Comparison of ENCODE assay signal across 8 mouse cellular contexts in the genomic region with DNA sequence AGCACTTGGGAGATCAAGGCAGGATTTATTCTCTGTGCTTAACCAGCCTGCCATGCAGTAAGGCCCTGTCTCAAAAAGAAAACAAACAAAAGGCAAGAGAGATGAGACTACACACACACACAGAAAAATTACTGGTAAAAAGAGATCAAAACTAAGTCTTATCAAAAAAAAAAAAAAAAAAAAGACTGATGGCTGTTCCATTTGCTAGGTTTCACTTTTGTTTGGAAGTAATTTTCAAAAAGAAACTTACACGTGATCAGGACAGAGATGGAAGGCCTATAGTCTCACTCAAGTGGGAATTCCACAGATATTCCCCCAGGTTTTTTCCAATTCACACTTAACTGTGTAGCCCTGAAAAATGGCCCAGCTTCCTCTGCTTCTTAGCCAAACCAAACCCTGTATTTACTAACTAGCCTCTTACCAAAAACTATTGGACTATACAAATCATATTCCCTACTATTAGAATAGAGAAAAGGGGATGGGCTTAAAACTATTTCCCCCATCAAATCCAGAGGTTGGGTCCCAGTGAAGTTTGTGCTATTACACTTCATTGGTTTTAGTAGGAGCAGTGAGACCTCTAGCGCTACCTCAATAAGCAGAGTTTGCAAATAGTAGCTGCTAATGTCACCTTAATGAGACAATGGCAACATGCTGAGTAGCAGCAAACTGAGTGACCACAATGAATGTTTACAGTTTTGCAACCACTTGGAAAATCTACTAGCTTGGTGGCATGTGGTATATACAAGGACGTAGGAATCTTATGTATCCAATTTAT. TPM values are rescaled to one million over a fixed set of nuclear protein-coding genes. Genes with fewer than 3 reads are reported as not detected.
DNase-seq lines count a peak whose midpoint lies in the region; ATAC-seq and TF ChIP-seq lines count a peak whose summit lies in the region.

No protein-coding gene starts in this region.

- no peaks in the 10 kb centered on the region for H3K27me3 ChIP-seq in heart, adult 2 months (ENCODE audit: control insufficient read depth, insufficient read depth, low read length)
- H3K27me3 ChIP-seq in heart, postnatal 0 days (ENCODE audit: control insufficient read depth, insufficient read depth, low read length), result no peaks in the 10 kb centered on the region
- H3K27me3 ChIP-seq in lung, postnatal 0 days (replicated peaks; ENCODE audit: insufficient read depth, low read length), result no peaks in the 10 kb centered on the region

- TF ChIP-seq POLR2A in heart, adult 2 months (IDR thresholded peaks at IDR 0.05; ENCODE audit: insufficient read depth, low read depth, low read length), result no peak
- no peak for TF ChIP-seq POLR2A in bone marrow, adult 2 months (IDR thresholded peaks at IDR 0.05; ENCODE audit: borderline replicate concordance, control insufficient read depth, low read depth, low read length)

- no peak for TF ChIP-seq EP300 in heart, adult 2 months (IDR thresholded peaks at IDR 0.05; ENCODE audit: insufficient read depth, low read depth, low read length)
- no peak for TF ChIP-seq EP300 in heart, postnatal 0 days (IDR thresholded peaks at IDR 0.05; ENCODE audit: low read depth)
- TF ChIP-seq EP300 in lung, postnatal 0 days (IDR thresholded peaks at IDR 0.05), result no peak

- H3K4me2 ChIP-seq in heart, postnatal 0 days (ENCODE audit: low read depth, low read length), result peak overlapping the region; percentile 82
- peak overlapping the region; percentile 88 for H3K4me2 ChIP-seq in lung, postnatal 0 days (replicated peaks; ENCODE audit: low read depth, low read length)

- peak overlapping the region; percentile 68 for H3K4me3 ChIP-seq in heart, adult 2 months
- peak overlapping the region; percentile 37 for H3K4me3 ChIP-seq in bone marrow, adult 2 months (replicated peaks; ENCODE audit: control insufficient read depth, low read depth, low read length)
- H3K4me3 ChIP-seq in heart, postnatal 0 days (ENCODE audit: low read depth, low read length), result peak overlapping the region; percentile 94
- peak overlapping the region; percentile 78 for H3K4me3 ChIP-seq in lung, postnatal 0 days (ENCODE audit: low read depth, low read length)

- WGBS in heart, adult 2 months, result 12% methylated on average over 3 of the region's 3 CpGs
- 9% methylated on average over 3 of the region's 3 CpGs for WGBS in bone marrow, adult 2 months
- WGBS in heart, postnatal 0 days, result 14% methylated on average over 3 of the region's 3 CpGs
- WGBS in lung, postnatal 0 days, result 10% methylated on average over 3 of the region's 3 CpGs

- peak; percentile 50 for TF ChIP-seq CTCF in heart, adult 2 months (IDR thresholded peaks at IDR 0.05)
- TF ChIP-seq CTCF in bone marrow, adult 2 months (IDR thresholded peaks at IDR 0.05; ENCODE audit: control insufficient read depth, insufficient read depth, low read length), result no peak
- peak; percentile 33 for TF ChIP-seq CTCF in heart, postnatal 0 days (IDR thresholded peaks at IDR 0.05; ENCODE audit: low read depth)
- TF ChIP-seq CTCF in lung, postnatal 0 days (IDR thresholded peaks at IDR 0.05), result peak; percentile 33

- intact Hi-C loops in heart, adult 2 months (cut with DNase I), result loop anchor here (2.0 kb wide), 2 partner anchors 78 to 108 kb away; a partner anchor contains a TSS

- H3K9ac ChIP-seq in heart, adult 2 months (ENCODE audit: low read depth, low read length), result 0 out of 2 replicates have a peak overlapping the region, but pooled peaks have one; percentile 44
- H3K9ac ChIP-seq in heart, postnatal 0 days (replicated peaks; ENCODE audit: low read depth, low read length), result peak overlapping the region; percentile 84
- peak overlapping the region; percentile 63; the same call in 1 of the 2 replicates for H3K9ac ChIP-seq in lung, postnatal 0 days (replicated peaks; ENCODE audit: low read depth)

- H3K36me3 ChIP-seq in heart, adult 2 months (ENCODE audit: control insufficient read depth, insufficient read depth, low read length), result peaks cover 10% of the 10 kb centered on the region
- H3K36me3 ChIP-seq in heart, postnatal 0 days (replicated peaks; ENCODE audit: control insufficient read depth, insufficient read depth, low read length), result no peaks in the 10 kb centered on the region
- no peaks in the 10 kb centered on the region for H3K36me3 ChIP-seq in lung, postnatal 0 days (ENCODE audit: insufficient read depth, low read length)

- H3K9me3 ChIP-seq in heart, postnatal 0 days (replicated peaks; ENCODE audit: control insufficient read depth, low read length), result no peaks in the 10 kb centered on the region
- no peaks in the 10 kb centered on the region for H3K9me3 ChIP-seq in lung, postnatal 0 days (ENCODE audit: low read length)

- H3K79me2 ChIP-seq in heart, adult 2 months (replicated peaks; ENCODE audit: control insufficient read depth, insufficient read depth, low read length), result peaks cover 2% of the 10 kb centered on the region

- H3K27ac ChIP-seq in heart, adult 2 months, result no peak overlapping the region; the same call in 1 of the 2 replicates
- H3K27ac ChIP-seq in bone marrow, adult 2 months (ENCODE audit: control insufficient read depth, insufficient read depth, low read depth, low read length, poor library complexity), result no peak overlapping the region
- H3K27ac ChIP-seq in heart, postnatal 0 days (ENCODE audit: low read depth), result peak overlapping the region; percentile 97; the same call in 1 of the 2 replicates
- no peak overlapping the region for H3K27ac ChIP-seq in lung, postnatal 0 days (ENCODE audit: low read length)

- no peaks in the 10 kb centered on the region; the same call in none of the 2 replicates for H3K4me1 ChIP-seq in heart, adult 2 months (ENCODE audit: control insufficient read depth, insufficient read depth, low read length)
- H3K4me1 ChIP-seq in bone marrow, adult 2 months (ENCODE audit: control insufficient read depth, insufficient read depth, low read length), result no peaks in the 10 kb centered on the region; the same call in 1 of the 2 replicates
- H3K4me1 ChIP-seq in heart, postnatal 0 days (ENCODE audit: control insufficient read depth, insufficient read depth), result peaks cover 14% of the 10 kb centered on the region
- no peaks in the 10 kb centered on the region for H3K4me1 ChIP-seq in lung, postnatal 0 days (ENCODE audit: insufficient read depth, low read depth, low read length)

- ATAC-seq in heart, postnatal 0 days (ENCODE audit: insufficient read depth, low read depth), result no peak
- no peak for ATAC-seq in lung, postnatal 0 days

- DNase-seq in heart, adult 2 months, result no peak
- no peak for DNase-seq in heart, postnatal 4 days
- DNase-seq in heart, postnatal 0 days (ENCODE audit: low spot score), result peak; percentile 41
- DNase-seq in lung, postnatal 0 days (ENCODE audit: low spot score), result peak; percentile 21
- no peak for DNase-seq in frontal cortex, postnatal 36 days (ENCODE audit: low spot score in 2 of 2)
- no peak for DNase-seq in thymus, adult 18-20 months
- no peak for DNase-seq in urinary bladder, adult 2 months (ENCODE audit: low spot score)

RNA-seq across cellular contexts. Expression of a gene that starts 1.3 kb away (rescaled TPM):
- 10 to 100 TPM; 51.3 to 53.4 TPM for total RNA-seq in heart, adult 2 months (2021)
- 16.1 and 41.1 TPM in 2 replicates for polyA plus RNA-seq in heart, adult 2 months (2012; rRNA removed)
- 10 to 100 TPM; 40.2 to 41.4 TPM for total RNA-seq in heart, postnatal 4 days (2021)
- 12.4 and 16.7 TPM in 2 replicates for polyA plus RNA-seq in bone marrow, adult 2 months (2011; ENCODE audit: insufficient read depth, insufficient read length, low replicate concordance, missing spikeins)
- 12.9 and 26.6 TPM in 2 replicates for total RNA-seq in heart, postnatal 0 days (2014; rRNA removed; ENCODE audit: low replicate concordance)
- polyA plus RNA-seq in heart, postnatal 0 days (2015; fragmentation: Nextera tagmentation; extraction: Ambion mirVana), result 22.2 and 23.2 TPM in 2 replicates
- 14.8 and 16.4 TPM in 2 replicates for polyA plus RNA-seq in lung, postnatal 0 days (2015; fragmentation: Nextera tagmentation; extraction: Ambion mirVana)
- 30.4 and 34.3 TPM in 2 replicates for polyA plus RNA-seq in urinary bladder, adult 2 months (2012; rRNA removed)

Comparison
In these comparisons a context has a peak if more than half of its experiments do, and no peak if none do; other contexts are left out.
1. DNase-seq: peak in heart, postnatal 0 days (single experiment) and lung, postnatal 0 days (single experiment); none in heart, adult 2 months (0 of 2), heart, postnatal 4 days (single experiment), frontal cortex, postnatal 36 days (0 of 2), thymus, adult 18-20 months (0 of 2) and urinary bladder, adult 2 months (single experiment).
2. H3K4me3 ChIP-seq: peak in every context shown above with its lines; median percentile 94 in heart, postnatal 0 days; 78 in lung, postnatal 0 days; 68 in heart, adult 2 months; 37 in bone marrow, adult 2 months.
3. Peak in every context shown above with its lines, with median percentiles within 50 percentile points of each other: H3K9ac ChIP-seq.